Mouse (Mus musculus) cortical plate, adult 2 months (tissue): Measurements from ENCODE around the gene 6330409D20Rik. TPM values are rescaled to one million over a fixed set of nuclear protein-coding genes. Genes with fewer than 3 reads are reported as not detected.

Source experiments
- H3K27ac ChIP-seq: fragments of 200-500 bp; 2 replicates; pipeline ENCODE4 v1.5.1; 2012; ENCODE audit warnings: low read length, control low read depth, inconsistent platforms; ENCODE audit not compliant: insufficient read depth
- H3K4me1 ChIP-seq: fragments of 200-500 bp; 2 replicates; pipeline ENCODE4 v1.6.1; 2011; ENCODE audit warnings: low read length; ENCODE audit not compliant: control insufficient read depth, insufficient read depth
- H3K4me3 ChIP-seq: fragments of 200-500 bp; 2 replicates; pipeline ENCODE4 v1.5.1; 2011; ENCODE audit warnings: mild to moderate bottlenecking, low read length, control low read depth; ENCODE audit not compliant: insufficient read depth
- CTCF ChIP-seq: fragments of 200-500 bp; IDR thresholded peaks from 2 replicates; pipeline ENCODE4 v1.5.1; 2011; ENCODE audit warnings: mild to moderate bottlenecking, control low read depth, low read length; ENCODE audit not compliant: insufficient read depth; ENCODE audit errors: extremely low read depth
- POLR2A ChIP-seq: fragments of 200-500 bp; IDR thresholded peaks from 2 replicates; pipeline ENCODE4 v1.6.1; 2011; ENCODE audit warnings: mild to moderate bottlenecking, low read length, control low read depth; ENCODE audit not compliant: insufficient read depth; ENCODE audit errors: extremely low read depth
- polyA plus RNA-seq: library from polyadenylated mRNA; depleted of rRNA; stranded (reverse); fragments of >200 nt; gene quantifications from 2 replicates; pipeline ENCODE4 v1.2.3, GENCODE M21; 2012

6330409D20Rik gene
- polyA plus RNA-seq, 1 experiment: 3.5 TPM

GRCm38 (mm10) chr2:32714117-32714986 lies 26.5 kb downstream of the 6330409D20Rik start:
- Histone ChIP-seq H3K4me3 (no peak overlapping the region), H3K4me1 (no peaks in the 10 kb centered on the region; the same call in 1 of the 2 replicates), H3K27ac (0 out of 2 replicates have a peak overlapping the region, but pooled peaks have one; percentile 1)
- no peak for TF ChIP-seq POLR2A
- no peak for TF ChIP-seq CTCF

DNA sequence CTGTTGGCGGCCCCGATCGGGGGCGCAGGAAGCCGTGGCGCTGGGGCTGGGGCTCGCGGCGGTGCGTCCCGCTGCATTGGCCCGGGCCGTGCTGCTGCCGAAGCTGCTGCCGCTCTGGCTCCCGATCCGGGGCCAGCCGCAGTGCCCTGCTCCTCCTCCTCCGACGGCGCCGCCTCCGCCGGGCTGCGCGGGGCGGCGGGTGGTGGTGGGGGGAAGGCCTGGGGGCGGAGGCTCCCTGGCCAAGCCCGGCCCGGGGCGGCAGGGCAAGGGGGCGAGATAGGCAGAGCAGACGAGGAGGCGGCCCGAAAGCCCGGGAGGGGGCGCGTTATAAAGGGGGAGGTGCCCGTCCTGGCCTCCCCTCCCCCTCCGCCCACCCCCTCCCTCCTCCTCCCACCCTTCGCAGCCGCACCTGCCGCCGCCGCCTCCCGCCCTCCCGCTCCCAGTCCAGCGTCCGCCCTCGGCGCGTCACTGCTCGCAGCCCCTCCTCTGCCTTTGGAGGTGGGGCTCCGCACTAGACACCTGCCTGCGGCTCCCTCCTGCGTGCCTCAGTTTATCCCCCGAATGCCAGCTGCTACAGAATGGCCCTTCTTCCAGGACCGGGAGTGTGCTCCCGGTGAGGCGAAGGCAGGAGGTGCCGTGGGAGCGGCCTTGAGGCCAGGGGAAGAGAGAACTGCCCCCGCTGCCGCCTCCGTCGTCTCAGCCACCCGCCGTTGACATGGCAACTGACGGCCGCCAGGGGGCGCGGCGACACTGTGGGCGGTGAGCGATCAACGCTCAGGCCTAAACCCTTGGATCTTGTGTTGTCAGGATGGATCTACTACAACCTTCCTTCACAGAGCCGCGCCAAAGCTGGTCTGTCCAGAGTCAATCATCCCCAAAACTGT lies 27.6 kb downstream of the 6330409D20Rik start, which contains the start of gene Cdk9:
TSS of gene Cdk9 (minus strand) at position 143 of the 884 bp plus-strand sequence.
- TF ChIP-seq POLR2A (peak; percentile 56; the same call in 1 of the 2 replicates), CTCF (peak; percentile 86)
- H3K4me3 ChIP-seq: peak within 1 kb of the TSS; percentile 52
- H3K27ac ChIP-seq: peak within 1 kb of the TSS; percentile 100
- H3K4me1 ChIP-seq: no peaks in the 10 kb centered on the region; the same call in 1 of the 2 replicates

GRCm38 (mm10) chr2:32712586-32712933 lies 28.3 kb downstream of the 6330409D20Rik start:
- TF ChIP-seq CTCF: no peak
- TF ChIP-seq POLR2A: no peak
- no peaks in the 10 kb centered on the region; the same call in 1 of the 2 replicates for H3K4me1 ChIP-seq
- H3K27ac ChIP-seq: peak overlapping the region; percentile 100
- peak overlapping the region; percentile 52 for H3K4me3 ChIP-seq

GRCm38 (mm10) chr2:32712108-32712551 lies 28.7 kb downstream of the 6330409D20Rik start:
- Histone ChIP-seq H3K4me3 (peak overlapping the region; percentile 52), H3K4me1 (no peaks in the 10 kb centered on the region; the same call in 1 of the 2 replicates), H3K27ac (peak overlapping the region; percentile 64; the same call in 1 of the 2 replicates)
- TF ChIP-seq POLR2A (no peak), CTCF (no peak)

DNA sequence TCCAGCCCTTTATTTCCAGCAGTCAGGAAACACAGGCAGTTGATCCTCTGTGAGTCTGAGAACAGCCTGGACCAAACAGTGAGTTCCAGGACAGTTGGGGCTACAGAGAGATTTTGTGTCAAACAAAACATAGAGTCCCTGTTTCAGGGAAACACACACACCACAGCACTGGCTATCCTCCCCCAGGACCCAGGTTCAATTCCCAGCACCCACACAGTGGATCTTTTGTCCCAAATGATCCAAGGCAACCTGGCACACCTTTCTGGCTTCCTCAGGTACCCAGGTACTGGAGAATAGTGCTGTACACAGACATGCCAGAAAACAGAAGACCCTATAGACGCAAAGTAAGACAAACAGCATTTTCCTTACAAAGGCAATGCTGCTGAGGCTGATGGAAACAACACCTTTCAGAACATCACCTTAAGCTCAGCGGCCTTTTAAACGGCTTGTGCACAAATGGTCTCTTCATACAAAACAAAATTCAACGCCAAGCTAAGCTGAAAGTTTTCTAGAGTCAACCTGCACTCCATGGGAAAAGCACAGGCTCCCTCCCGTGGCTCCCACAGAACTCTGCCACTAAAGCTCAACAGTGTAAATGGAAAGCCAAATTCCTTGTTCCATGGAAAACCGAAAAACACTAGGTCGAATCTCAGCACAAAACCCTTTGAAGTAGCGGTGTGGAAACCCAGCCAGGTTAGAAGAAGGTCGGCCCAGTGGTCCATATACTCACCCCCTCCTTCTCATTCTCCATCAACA lies 29.3 kb downstream of the 6330409D20Rik start:
- H3K4me1 ChIP-seq: no peaks in the 10 kb centered on the region; the same call in 1 of the 2 replicates
- TF ChIP-seq CTCF (no peak), POLR2A (no peak)
- no peak overlapping the region for H3K27ac ChIP-seq
- H3K4me3 ChIP-seq: peak overlapping the region; percentile 52

DNA sequence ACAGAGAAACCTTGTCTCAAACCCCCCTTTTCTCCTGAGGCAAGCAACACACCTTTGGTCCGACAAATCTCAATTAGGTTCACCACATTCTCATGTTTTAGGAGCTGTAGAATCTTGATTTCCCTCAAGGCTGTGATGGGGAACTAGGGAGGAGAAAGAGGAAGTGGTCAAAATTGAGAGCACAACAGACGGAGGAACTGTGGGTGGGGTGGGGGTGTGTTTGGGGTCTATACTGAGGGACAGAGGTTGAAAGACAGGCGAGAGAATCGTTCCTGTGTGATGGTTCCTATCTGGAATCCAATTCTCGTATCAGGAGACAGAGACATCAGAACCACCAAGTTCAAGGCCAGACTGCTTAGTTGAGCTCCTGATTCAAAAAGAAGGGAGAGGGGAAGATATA lies 30.4 kb downstream of the 6330409D20Rik start:
- Histone ChIP-seq H3K4me3 (no peak overlapping the region), H3K4me1 (no peaks in the 10 kb centered on the region; the same call in 1 of the 2 replicates), H3K27ac (no peak overlapping the region)
- TF ChIP-seq POLR2A (no peak), CTCF (no peak)

- Histone ChIP-seq H3K4me3 (no peak overlapping the region), H3K4me1 (no peaks in the 10 kb centered on the region; the same call in 1 of the 2 replicates), H3K27ac (no peak overlapping the region)
- TF ChIP-seq CTCF (no peak), POLR2A (no peak)
Observed at GRCm38 (mm10) chr2:32709521-32710137, 31.2 kb downstream of the 6330409D20Rik start.

DNA sequence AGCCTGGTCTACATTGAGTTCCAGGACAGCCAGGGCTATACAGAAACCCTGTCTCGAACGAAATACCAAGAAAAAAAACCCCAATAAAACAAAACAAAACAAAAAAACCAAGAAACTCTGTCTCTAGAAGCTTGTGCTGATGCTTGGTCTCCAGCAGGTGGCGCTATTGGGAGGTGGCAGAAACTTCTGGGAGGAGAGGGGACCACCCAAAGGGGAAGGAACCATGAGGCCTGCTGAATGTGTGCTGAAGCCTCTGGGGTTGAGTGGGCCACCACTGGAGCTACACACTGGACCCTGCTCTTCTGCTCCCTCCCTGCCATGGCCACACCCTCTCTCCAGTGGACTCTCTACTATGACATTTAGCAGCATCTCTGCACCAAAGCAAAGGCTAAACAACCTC lies 32.2 kb downstream of the 6330409D20Rik start:
- Histone ChIP-seq H3K27ac (no peak overlapping the region), H3K4me1 (no peaks in the 10 kb centered on the region; the same call in 1 of the 2 replicates), H3K4me3 (no peak overlapping the region)
- TF ChIP-seq POLR2A: no peak
- TF ChIP-seq CTCF: peak; percentile 76
